Mouse (Mus musculus) left cerebral cortex, postnatal 14 days (tissue): ENCODE measurements at regions not wholly inside any gene's neighbourhood (a gene's known extent, or its start where the extent isn't known, plus 50 kb on each side); places are given as distances from the start of the nearest gene placed in this dataset.

Experiments
- DNase-seq, 2 experiments: peaks; one replicate each; pipeline ENCODE4 v3.0.0; 2021 to 2022; ENCODE audit warnings: low spot score in 2 of 2, mixed read lengths in 1 of 2
- intact Hi-C: fragments of 180-260 bp; cut with DNase I; formaldehyde crosslinking; loops from one replicate; pipeline ENCODE4 v1.15.1; 2025

- intact Hi-C loops: no loop called here
- DNase-seq: no peak
Measured at GRCm38 (mm10) chr9:27670032-27670740, 120.4 kb upstream of the Opcml start.

GRCm38 (mm10) chr9:27685325-27685724 is 105.2 kb upstream of the Opcml start:
- intact Hi-C loops: no loop called here
- no peak for DNase-seq

GRCm38 (mm10) chr9:27691616-27692015 is 99.0 kb upstream of the Opcml start:
- intact Hi-C loops: no loop called here

GRCm38 (mm10) chr9:27692751-27693150 is 97.8 kb upstream of the Opcml start:
- intact Hi-C loops: no loop called here

More at GRCm38 (mm10) chr9:27691616-27692015, 99.0 kb upstream of the Opcml start:
- peak in 1 of 2 experiments; percentile 47 for DNase-seq

GRCm38 (mm10) chr9:27694805-27695593 is 95.6 kb upstream of the Opcml start:
- intact Hi-C loops: no loop called here
- no peak for DNase-seq

More at GRCm38 (mm10) chr9:27692751-27693150, 97.8 kb upstream of the Opcml start:
- peak in 1 of 2 experiments; percentile 52 for DNase-seq

GRCm38 (mm10) chr9:27701559-27701958 is 89.0 kb upstream of the Opcml start:
- DNase-seq: no peak
- intact Hi-C loops: no loop called here

GRCm38 (mm10) chr9:27702140-27702539 is 88.4 kb upstream of the Opcml start:
- no peak for DNase-seq
- intact Hi-C loops: no loop called here

GRCm38 (mm10) chr9:27704001-27704400 is 86.6 kb upstream of the Opcml start:
- no peak for DNase-seq
- intact Hi-C loops: no loop called here

- intact Hi-C loops: no loop called here
- no peak for DNase-seq
Measured at GRCm38 (mm10) chr9:27723840-27724408, 66.7 kb upstream of the Opcml start.

GRCm38 (mm10) chr9:27724576-27724975 is 66.0 kb upstream of the Opcml start:
- DNase-seq: peak; percentile 17 to 56
- intact Hi-C loops: no loop called here

GRCm38 (mm10) chr9:27728652-27729557 is 61.7 kb upstream of the Opcml start:
- intact Hi-C loops: loop anchor here (2.0 to 5.0 kb wide), 2 partner anchors 38 to 277 kb away; no protein-coding TSS in a partner anchor
- peak; percentile 88 to 93 for DNase-seq

- no peak for DNase-seq
- intact Hi-C loops: loop anchor here (2.0 to 5.0 kb wide), 2 partner anchors 37 to 277 kb away; no protein-coding TSS in a partner anchor
Measured at GRCm38 (mm10) chr9:27729558-27729889, 61.1 kb upstream of the Opcml start.

- peak; percentile 18 to 24 for DNase-seq
- intact Hi-C loops: no loop called here
Measured at GRCm38 (mm10) chr9:27739287-27739686, 51.3 kb upstream of the Opcml start.
